Mouse (Mus musculus) CH12.LX (cell line): ENCODE measurements around the gene Smug1. TPM values are rescaled to one million over a fixed set of nuclear protein-coding genes. Genes with fewer than 3 reads are reported as not detected.

Experiments used
- DNase-seq: peaks from one replicate; pipeline ENCODE4 v3.0.0-alpha.2; 2013; ENCODE audit errors: extremely low read depth
- H3K27ac ChIP-seq: 2 replicates; pipeline ENCODE4 v1.5.1; 2012; ENCODE audit warnings: low read depth, mild to moderate bottlenecking, control low read depth, moderate library complexity; ENCODE audit not compliant: insufficient read depth
- H3K27me3 ChIP-seq: replicated peaks from 2 replicates; pipeline ENCODE3; 2012; ENCODE audit warnings: inconsistent platforms
- H3K36me3 ChIP-seq, 2 experiments: replicated peaks in 1 of 2; 2 replicates each; pipeline versions ENCODE3 to v1.6.1; 2012; ENCODE audit warnings: inconsistent platforms in 1 of 2, low read length in 1 of 2, mild to moderate bottlenecking in 1 of 2, mixed read lengths in 1 of 2, moderate library complexity in 1 of 2; ENCODE audit not compliant: control insufficient read depth in 1 of 2, insufficient read depth in 1 of 2
- H3K4me1 ChIP-seq, 2 experiments: 2 replicates each; pipeline ENCODE4 v1.6.1; 2012; ENCODE audit warnings: inconsistent platforms in 1 of 2, moderate library complexity in 1 of 2; ENCODE audit not compliant: insufficient read depth in 2 of 2, control insufficient read depth in 1 of 2
- H3K4me2 ChIP-seq: 2 replicates; pipeline ENCODE4 v1.6.1; 2012; ENCODE audit warnings: low read depth, mild to moderate bottlenecking, control low read depth; ENCODE audit not compliant: poor library complexity, insufficient read depth, severe bottlenecking
- H3K4me3 ChIP-seq, 3 experiments: fragments of 150-350 bp in 1 of 3; sonication (generic) in 1 of 3; replicated peaks in 1 of 3; 2 replicates each; pipeline versions ENCODE3 to v1.5.1; 2011 to 2012; ENCODE audit warnings: low read depth in 2 of 3, low read length in 2 of 3, mild to moderate bottlenecking in 2 of 3, moderate library complexity in 2 of 3, control low read depth in 1 of 3, improper control_type of control experiment in 1 of 3, inconsistent platforms in 1 of 3, mixed read lengths in 1 of 3; ENCODE audit not compliant: poor library complexity in 1 of 3
- H3K79me2 ChIP-seq: replicated peaks from 2 replicates; pipeline ENCODE4 v1.6.1; 2012; ENCODE audit warnings: mild to moderate bottlenecking, moderate library complexity; ENCODE audit not compliant: control insufficient read depth, poor library complexity, insufficient read depth, severe bottlenecking; ENCODE audit errors: extremely low read depth
- H3K9ac ChIP-seq: 2 replicates; pipeline ENCODE4 v1.6.1; 2012; ENCODE audit warnings: low read depth, mild to moderate bottlenecking, control low read depth, moderate library complexity; ENCODE audit not compliant: insufficient read depth
- H3K9me3 ChIP-seq: replicated peaks from 2 replicates; pipeline ENCODE3; 2012; ENCODE audit warnings: low read length, inconsistent platforms, mixed read lengths
- BHLHE40 ChIP-seq: IDR thresholded peaks from 2 replicates; pipeline ENCODE4 v1.6.1; 2011; ENCODE audit warnings: mild to moderate bottlenecking, low read depth, low read length, improper control_type of control experiment
- CHD1 ChIP-seq: IDR thresholded peaks from 2 replicates; pipeline ENCODE4 v1.6.1; 2012; ENCODE audit warnings: low read depth, low read length, improper control_type of control experiment, inconsistent platforms
- CHD2 ChIP-seq: IDR thresholded peaks from 2 replicates; pipeline ENCODE4 v1.6.1; 2011; ENCODE audit warnings: low read length, improper control_type of control experiment
- CTCF ChIP-seq, 2 experiments: IDR thresholded peaks in 1 of 2; conservative IDR thresholded peaks in 1 of 2; 2 replicates each; pipeline ENCODE4 v1.5.1; 2011 to 2012; ENCODE audit warnings: low read depth in 2 of 2, low read length in 2 of 2, improper control_type of control experiment in 1 of 2, inconsistent platforms in 1 of 2, mild to moderate bottlenecking in 1 of 2, moderate library complexity in 1 of 2
- E2F4 ChIP-seq: IDR thresholded peaks from 2 replicates; pipeline ENCODE4 v1.6.1; 2011; ENCODE audit warnings: low read depth, low read length, improper control_type of control experiment; ENCODE audit not compliant: insufficient replicate concordance
- ELF1 ChIP-seq: IDR thresholded peaks from 2 replicates; pipeline ENCODE4 v1.6.1; 2014; ENCODE audit warnings: low read depth, mild to moderate bottlenecking, inconsistent platforms, low read length, improper control_type of control experiment
- EP300 ChIP-seq: IDR thresholded peaks from 2 replicates; pipeline ENCODE4 v1.6.1; 2011; ENCODE audit warnings: low read length, improper control_type of control experiment
- ETS1 ChIP-seq: conservative IDR thresholded peaks from 2 replicates; pipeline ENCODE4 v1.6.1; 2012; ENCODE audit warnings: low read depth, mild to moderate bottlenecking, inconsistent platforms, low read length, improper control_type of control experiment, moderate library complexity
- GABPA ChIP-seq: IDR thresholded peaks from 2 replicates; pipeline ENCODE4 v1.6.1; 2012; ENCODE audit warnings: low read depth, low read length, improper control_type of control experiment, inconsistent platforms; ENCODE audit not compliant: insufficient replicate concordance
- HCFC1 ChIP-seq: IDR thresholded peaks from 2 replicates; pipeline ENCODE4 v1.6.1; 2012; ENCODE audit warnings: low read depth, mild to moderate bottlenecking, inconsistent platforms, low read length, improper control_type of control experiment
- IRF4 ChIP-seq: IDR thresholded peaks from 2 replicates; pipeline ENCODE4 v1.6.1; 2014; ENCODE audit warnings: low read depth, mild to moderate bottlenecking, inconsistent platforms, low read length, improper control_type of control experiment
- JUN ChIP-seq: IDR thresholded peaks from 2 replicates; pipeline ENCODE4 v1.6.1; 2011; ENCODE audit warnings: low read depth, mild to moderate bottlenecking, low read length, improper control_type of control experiment, moderate library complexity; ENCODE audit not compliant: insufficient read depth
- JUND ChIP-seq: conservative IDR thresholded peaks from 2 replicates; pipeline ENCODE4 v1.6.1; 2011; ENCODE audit warnings: low read depth, low read length, improper control_type of control experiment
- KAT2A ChIP-seq: IDR thresholded peaks from 2 replicates; pipeline ENCODE4 v1.6.1; 2012; ENCODE audit warnings: low read length, improper control_type of control experiment, inconsistent platforms; ENCODE audit not compliant: insufficient replicate concordance
- MAFK ChIP-seq: IDR thresholded peaks from 2 replicates; pipeline ENCODE4 v1.6.1; 2011; ENCODE audit warnings: low read length, improper control_type of control experiment; ENCODE audit not compliant: insufficient replicate concordance
- MAX ChIP-seq: IDR thresholded peaks from 2 replicates; pipeline ENCODE4 v1.6.1; 2011; ENCODE audit warnings: low read length, improper control_type of control experiment
- MAZ ChIP-seq: IDR thresholded peaks from 2 replicates; pipeline ENCODE4 v1.6.1; 2012; ENCODE audit warnings: low read depth, mild to moderate bottlenecking, inconsistent platforms, low read length, improper control_type of control experiment, moderate library complexity
- MEF2A ChIP-seq: IDR thresholded peaks from 2 replicates; pipeline ENCODE4 v1.6.1; 2014; ENCODE audit warnings: low read depth, mild to moderate bottlenecking, inconsistent platforms, low read length, improper control_type of control experiment, borderline replicate concordance
- MXI1 ChIP-seq: IDR thresholded peaks from 2 replicates; pipeline ENCODE4 v1.6.1; 2011; ENCODE audit warnings: mild to moderate bottlenecking, low read depth, low read length, improper control_type of control experiment
- MYC ChIP-seq: IDR thresholded peaks from 2 replicates; pipeline ENCODE4 v1.6.1; 2011; ENCODE audit warnings: low read depth, mild to moderate bottlenecking, improper control_type of control experiment, low read length
- NELFE ChIP-seq: IDR thresholded peaks from 2 replicates; pipeline ENCODE4 v1.6.1; 2011; ENCODE audit warnings: low read depth, low read length, improper control_type of control experiment
- NRF1 ChIP-seq: IDR thresholded peaks from 2 replicates; pipeline ENCODE4 v1.6.1; 2014; ENCODE audit warnings: low read depth, mild to moderate bottlenecking, inconsistent platforms, low read length, improper control_type of control experiment, moderate library complexity
- PAX5 ChIP-seq: IDR thresholded peaks from 2 replicates; pipeline ENCODE4 v1.6.1; 2012; ENCODE audit warnings: low read length, inconsistent platforms, mixed read lengths
- POLR2A ChIP-seq: IDR thresholded peaks from 2 replicates; pipeline ENCODE4 v1.6.1; 2011; ENCODE audit warnings: low read depth, mild to moderate bottlenecking, improper control_type of control experiment, low read length
- POLR2AphosphoS2 ChIP-seq: IDR thresholded peaks from 2 replicates; pipeline ENCODE4 v1.6.1; 2011; ENCODE audit warnings: low read depth, low read length, improper control_type of control experiment
- RAD21 ChIP-seq: IDR thresholded peaks from 2 replicates; pipeline ENCODE4 v1.6.1; 2011; ENCODE audit warnings: low read depth, mild to moderate bottlenecking, low read length, improper control_type of control experiment, moderate library complexity
- RCOR1 ChIP-seq: conservative IDR thresholded peaks from 2 replicates; pipeline ENCODE4 v1.6.1; 2012; ENCODE audit warnings: low read depth, mild to moderate bottlenecking, inconsistent platforms, low read length, improper control_type of control experiment
- SIN3A ChIP-seq: IDR thresholded peaks from 2 replicates; pipeline ENCODE4 v1.6.1; 2012; ENCODE audit warnings: low read length, improper control_type of control experiment, inconsistent platforms
- SMC3 ChIP-seq: IDR thresholded peaks from 2 replicates; pipeline ENCODE4 v1.6.1; 2011; ENCODE audit warnings: low read depth, low read length, improper control_type of control experiment
- TBP ChIP-seq: conservative IDR thresholded peaks from 2 replicates; pipeline ENCODE4 v1.6.1; 2011; ENCODE audit warnings: low read depth, low read length, improper control_type of control experiment
- TCF12 ChIP-seq: IDR thresholded peaks from 2 replicates; pipeline ENCODE4 v1.6.1; 2014; ENCODE audit warnings: low read depth, mild to moderate bottlenecking, inconsistent platforms, low read length, improper control_type of control experiment
- UBTF ChIP-seq: IDR thresholded peaks from 2 replicates; pipeline ENCODE4 v1.6.1; 2012; ENCODE audit warnings: low read depth, mild to moderate bottlenecking, inconsistent platforms, low read length, improper control_type of control experiment, moderate library complexity
- USF1 ChIP-seq: IDR thresholded peaks from 2 replicates; pipeline ENCODE4 v1.6.1; 2014; ENCODE audit warnings: low read depth, mild to moderate bottlenecking, inconsistent platforms, low read length, improper control_type of control experiment
- USF2 ChIP-seq: conservative IDR thresholded peaks from 2 replicates; pipeline ENCODE4 v1.6.1; 2011; ENCODE audit warnings: low read depth, low read length, improper control_type of control experiment
- ZC3H11A ChIP-seq: IDR thresholded peaks from 2 replicates; pipeline ENCODE4 v1.6.1; 2012; ENCODE audit warnings: low read depth, mild to moderate bottlenecking, inconsistent platforms, low read length, improper control_type of control experiment
- ZKSCAN1 ChIP-seq: IDR thresholded peaks from 2 replicates; pipeline ENCODE4 v1.6.1; 2012; ENCODE audit warnings: low read depth, inconsistent platforms, low read length, improper control_type of control experiment, borderline replicate concordance
- ZMIZ1 ChIP-seq: IDR thresholded peaks from 2 replicates; pipeline ENCODE4 v1.6.1; 2012; ENCODE audit warnings: low read depth, mild to moderate bottlenecking, inconsistent platforms, low read length, improper control_type of control experiment
- ZNF384 ChIP-seq: IDR thresholded peaks from 2 replicates; pipeline ENCODE4 v1.6.1; 2012; ENCODE audit warnings: low read depth, low read length, improper control_type of control experiment, inconsistent platforms
- dilution Hi-C: fragments of 300-500 bp; cut with MboI; formaldehyde crosslinking; loops from 2 replicates; pipeline ENCODE4 v1.14.3; 2020; ENCODE audit warnings: low sequenced_read_pairs; ENCODE audit not compliant: extremely low pct_unique_long_range_greater_than_20kb, extremely low pct_ligation_motif_present
- in situ Hi-C: fragments of 300-500 bp; cut with MboI; formaldehyde crosslinking; loops from 3 replicates; pipeline ENCODE4 v1.14.3; 2019; ENCODE audit warnings: low sequenced_read_pairs, low pct_ligation_motif_present, low pct_unique_long_range_greater_than_20kb, mixed read lengths
- polyA plus RNA-seq: library from polyadenylated mRNA; unstranded; fragments of >175 nt; gene quantifications from 2 replicates; pipeline ENCODE4 v1.2.1, GENCODE M21; 2012; ENCODE audit warnings: low read depth; ENCODE audit not compliant: insufficient read length
- total RNA-seq, 2 experiments: library from RNA; depleted of rRNA; stranded (reverse); fragments of 300-350 nt in 1 of 2; fragments of >200 nt in 1 of 2; gene quantifications; 2 replicates each; pipeline ENCODE4 v1.2.3; 2012 to 2014

The Smug1 gene
- total and polyA plus RNA-seq, 3 experiments: 6.1 to 9.8 (median 7.8) TPM

- peaks cover 87% of the 10 kb centered on the region for H3K27me3 ChIP-seq
- no peak overlapping the region for H3K4me2 ChIP-seq
- H3K9ac ChIP-seq: no peak overlapping the region
- H3K27ac ChIP-seq: no peak overlapping the region
- no peaks in the 10 kb centered on the region for H3K79me2 ChIP-seq
- dilution Hi-C loops: loop anchor here (10.0 kb wide), 1 partner anchor 182 kb away; the partner anchor contains the start of genes Hoxc6 and Hoxc8
- DNase-seq: peak; percentile 87
- in situ Hi-C loops: loop anchor here (10.0 kb wide), 1 partner anchor 162 kb away; the partner anchor contains the start of gene Hoxc4
- no peaks in the 10 kb centered on the region for H3K9me3 ChIP-seq
- TF ChIP-seq CTCF (conservative IDR thresholded peaks at IDR 0.05 in 1 of 2, IDR thresholded peaks at IDR 0.05 in 1 of 2; ENCODE audit: low read depth in 2 of 2, low read length in 2 of 2): peak; percentile 52 to 96
- TF ChIP-seq NRF1: 0 out of 2 replicates have a peak, but pooled peaks have one; percentile 35
- no peak for TF ChIP-seq MAZ
- peak; percentile 77 for TF ChIP-seq ZC3H11A
- no peak for TF ChIP-seq POLR2AphosphoS2
- TF ChIP-seq RCOR1: no peak
- no peak for TF ChIP-seq USF1
- peak; percentile 62 for TF ChIP-seq BHLHE40
- peak; percentile 56 for TF ChIP-seq MAFK
- TF ChIP-seq HCFC1: no peak
- no peak for TF ChIP-seq CHD1
- TF ChIP-seq JUND: no peak
- no peak for TF ChIP-seq ETS1
- TF ChIP-seq TCF12: no peak
- TF ChIP-seq USF2: no peak
- TF ChIP-seq UBTF: no peak
- TF ChIP-seq MEF2A: no peak
- no peak for TF ChIP-seq TBP
- TF ChIP-seq ZNF384: no peak
- TF ChIP-seq JUN: no peak
- no peak for TF ChIP-seq SIN3A
- no peak for TF ChIP-seq ZMIZ1
- peak; percentile 20; the same call in 1 of the 2 replicates for TF ChIP-seq NELFE
- peak; percentile 95 for TF ChIP-seq RAD21
- TF ChIP-seq PAX5: no peak
- TF ChIP-seq EP300: no peak
- no peak for TF ChIP-seq MXI1
- no peak for TF ChIP-seq ELF1
- peak; percentile 31; the same call in 1 of the 2 replicates for TF ChIP-seq IRF4
- no peak for TF ChIP-seq POLR2A
- TF ChIP-seq MAX: peak; percentile 52; the same call in 1 of the 2 replicates
- no peak for TF ChIP-seq CHD2
- TF ChIP-seq MYC: no peak
- no peak for TF ChIP-seq ZKSCAN1
- no peak for TF ChIP-seq KAT2A
- peak; percentile 96 for TF ChIP-seq SMC3
- TF ChIP-seq GABPA: no peak
- no peak for TF ChIP-seq E2F4
- TF ChIP-seq, all 38 proteins: peak for 10
- Histone ChIP-seq H3K4me3 (no peak overlapping the region), H3K4me1 (peaks cover 7 to 37% of the 10 kb centered on the region in 2 experiments), H3K36me3 (no peaks in the 10 kb centered on the region)
Measured at GRCm38 (mm10) chr15:103176874-103177421, 10.1 kb upstream of the Smug1 start.
